Mouse (Mus musculus) layer of hippocampus, adult 8-10 months (tissue): ENCODE data around the gene Scpep1. TPM values are rescaled to one million over a fixed set of nuclear protein-coding genes. Genes with fewer than 3 reads are reported as not detected.

Experiments used
- DNase-seq, 2 experiments: peaks; one replicate each; pipeline ENCODE4 v3.0.0; 2022; ENCODE audit warnings: low spot score in 2 of 2
- total RNA-seq, 4 experiments: library from RNA; stranded (reverse); gene quantifications; 2 replicates each; pipeline ENCODE4 v1.2.4; 2022

Gene Scpep1
- total RNA-seq, 4 experiments from 2014 or later = 15.8 to 24.7 (median 19.9) TPM

GRCm38 (mm10) chr11:88878011-88878410, 77.3 kb downstream of the Scpep1 start:
- DNase-seq = no peak

Other genes starting within 250 kb of the Scpep1 start
- gene Msi2, start 237.0 kb downstream of the Scpep1 start, total RNA-seq = 100 to 1,000 TPM; 102 to 121 (median 109) TPM
- 10 to 100 TPM; 40.5 to 44.8 (median 41.6) TPM for gene Akap1, start 90.9 kb downstream of the Scpep1 start, total RNA-seq
- gene Elobl, start 11.5 kb upstream of the Scpep1 start, total RNA-seq = not detected
- 10 to 100 TPM; 17.6 to 22.5 (median 19.0) TPM for gene Coil, start 14.8 kb upstream of the Scpep1 start, total RNA-seq
- gene Trim25, start 43.9 kb upstream of the Scpep1 start, total RNA-seq = 1 to 10 TPM; 3.3 to 7.3 (median 4.7) TPM
- 10 to 100 TPM; 45.9 to 51.3 (median 47.0) TPM for gene Dgke, start 111.4 kb upstream of the Scpep1 start, total RNA-seq
- not detected for gene Gm525, start 118.4 kb upstream of the Scpep1 start, total RNA-seq